Mouse (Mus musculus): ENCODE results near the gene Casp8ap2.

The Casp8ap2 gene

DNA sequence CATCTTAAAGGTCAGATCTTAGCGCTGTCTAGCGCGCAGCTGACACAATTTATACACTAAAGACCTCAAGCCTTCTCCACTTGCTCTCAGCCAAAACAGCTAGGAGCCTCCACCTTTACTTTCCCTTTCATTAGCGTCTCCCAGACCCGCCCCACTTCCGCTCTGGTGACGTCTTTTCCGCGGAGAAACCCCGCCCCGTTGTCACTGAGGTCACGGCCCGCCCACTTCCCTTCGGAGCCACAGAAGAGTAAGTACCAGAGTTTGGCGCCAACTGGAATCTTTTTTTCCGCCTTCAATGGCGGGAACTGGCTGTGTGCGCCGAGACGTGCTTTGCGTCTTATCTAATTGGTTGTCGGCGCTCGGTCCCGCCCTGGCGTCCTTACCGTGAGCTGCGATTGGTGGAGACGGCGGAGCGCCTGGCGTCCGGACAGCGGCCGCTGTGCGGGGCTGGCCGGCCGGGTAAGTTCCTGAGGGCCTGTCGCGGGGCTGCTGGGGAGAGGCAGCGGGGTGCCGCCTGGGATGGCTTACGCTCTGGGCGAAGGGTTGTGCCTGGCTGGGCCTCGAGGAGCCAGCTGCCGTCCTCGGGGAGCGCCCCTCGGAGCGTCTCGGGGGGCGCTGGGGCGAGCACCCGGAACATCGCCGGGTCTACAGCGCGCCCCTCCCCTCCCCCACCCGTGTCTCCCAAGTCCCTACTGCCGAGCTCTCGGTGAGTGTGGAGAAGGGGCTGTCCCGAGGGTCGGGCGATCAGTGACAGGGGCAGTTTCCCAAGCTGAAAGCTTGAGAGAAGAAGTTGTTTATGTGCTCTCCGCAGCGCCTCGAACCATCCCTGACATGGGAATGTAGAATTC, at the start of gene Casp8ap2:
TSS of gene Casp8ap2 (plus strand) at position 418 of the 848 bp plus-strand sequence.
- peak; percentile 99 for DNase-seq (ENCODE audit: low spot score)

DNA sequence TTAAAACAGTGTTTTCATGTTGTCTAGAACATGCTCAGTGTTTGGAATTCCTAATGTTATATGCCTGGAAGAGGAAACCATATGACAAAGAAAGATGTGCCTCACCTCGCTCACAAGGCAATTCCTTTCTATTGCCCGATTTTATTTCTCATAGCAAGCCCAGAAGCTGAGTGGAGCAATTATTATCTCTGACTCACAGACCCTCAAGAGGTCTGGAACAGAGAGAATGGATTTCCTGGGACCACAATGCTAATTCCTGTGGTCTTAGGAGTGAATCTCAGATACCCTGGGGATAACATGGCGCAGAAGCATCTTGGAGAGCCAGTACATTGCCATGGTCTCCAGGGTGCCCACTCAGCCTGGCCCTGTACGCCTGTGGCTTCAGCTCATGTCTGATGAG, 46.2 kb upstream of the Casp8ap2 start:
- DNase-seq (ENCODE audit: low spot score), result no peak

DNA sequence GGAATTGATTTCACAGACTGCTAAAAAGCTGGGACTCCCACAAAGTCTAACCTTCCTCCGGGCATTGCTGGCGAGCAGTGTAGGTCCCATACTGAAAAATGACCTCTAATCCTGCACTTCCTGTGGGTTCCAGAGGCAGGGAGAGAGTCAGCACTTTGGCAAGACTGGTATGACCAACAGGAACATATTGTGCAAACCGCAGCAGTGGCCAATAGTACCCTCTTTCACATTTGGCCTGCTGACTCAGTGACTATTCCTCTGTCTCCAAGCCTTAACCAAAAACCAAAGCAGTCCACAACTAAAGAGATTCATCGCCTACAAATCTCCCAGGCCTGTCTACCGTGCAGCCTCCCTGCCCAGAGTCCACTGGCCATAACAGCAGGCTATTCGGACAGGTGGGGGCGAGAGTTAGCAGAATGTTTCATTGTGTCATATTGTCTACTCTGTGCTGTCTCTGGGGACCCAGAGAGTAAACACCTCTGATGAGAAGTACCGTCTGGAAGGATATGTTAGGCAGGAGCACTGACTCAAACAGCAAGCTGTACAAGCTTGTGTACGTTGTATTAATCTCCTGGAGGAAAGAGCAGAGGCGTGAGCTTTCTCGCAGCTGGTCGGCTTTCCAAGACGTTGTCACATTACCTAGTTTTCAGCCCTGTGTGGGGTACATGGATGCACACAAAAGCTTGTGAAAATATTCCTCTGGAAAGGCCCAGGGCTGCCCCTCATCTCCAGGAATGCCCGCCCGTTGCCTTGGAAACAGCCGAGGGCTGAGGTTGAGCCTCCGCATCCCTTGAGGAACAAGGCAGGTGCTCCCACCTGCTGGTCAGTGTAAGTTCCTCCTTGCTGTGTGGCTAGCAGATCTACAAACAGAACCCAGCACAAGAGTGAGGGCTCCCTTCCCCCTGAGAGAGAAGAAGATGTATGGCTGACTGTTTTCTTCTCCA, 45.0 kb upstream of the Casp8ap2 start:
- no peak for DNase-seq (ENCODE audit: low spot score)

DNA sequence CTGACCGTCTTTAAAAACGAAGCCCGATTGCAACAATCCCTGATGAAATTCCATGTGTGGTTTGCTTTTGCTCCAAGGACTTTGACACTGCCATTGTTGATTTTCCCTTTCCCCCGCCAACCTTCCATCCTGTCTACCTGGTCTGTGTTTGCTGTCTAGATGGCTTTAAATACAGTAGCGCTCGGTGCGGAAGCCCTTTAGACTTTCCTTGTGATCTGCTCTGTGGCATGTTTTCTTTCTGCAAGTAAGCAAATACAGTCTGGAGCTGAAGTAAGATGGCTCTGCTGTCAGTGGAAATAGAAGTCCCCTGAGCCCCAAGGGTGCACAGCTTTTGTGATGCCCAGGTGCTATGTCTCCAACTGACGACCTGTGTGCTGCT, 44.3 kb upstream of the Casp8ap2 start:
- no peak for DNase-seq (ENCODE audit: low spot score)

DNA sequence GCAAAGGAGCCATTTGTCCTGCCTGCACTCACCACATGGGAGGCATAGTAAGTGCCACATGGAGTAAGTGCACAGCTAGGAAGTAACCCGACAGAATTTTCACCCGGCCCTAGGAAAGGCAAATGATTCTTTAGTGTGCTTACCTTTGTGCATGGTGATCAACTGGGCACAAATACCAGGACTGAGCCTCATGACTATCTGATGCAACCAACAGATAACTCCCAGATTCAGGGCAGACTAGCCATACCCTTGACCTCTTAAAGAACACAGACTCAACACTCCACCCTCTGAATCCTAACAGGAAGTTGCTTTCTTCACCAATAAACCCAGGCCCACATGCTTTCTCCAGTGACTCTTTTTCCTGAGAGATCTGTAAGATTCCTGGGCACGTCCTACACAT, 43.8 kb upstream of the Casp8ap2 start:
- peak; percentile 20 for DNase-seq (ENCODE audit: low spot score)

DNA sequence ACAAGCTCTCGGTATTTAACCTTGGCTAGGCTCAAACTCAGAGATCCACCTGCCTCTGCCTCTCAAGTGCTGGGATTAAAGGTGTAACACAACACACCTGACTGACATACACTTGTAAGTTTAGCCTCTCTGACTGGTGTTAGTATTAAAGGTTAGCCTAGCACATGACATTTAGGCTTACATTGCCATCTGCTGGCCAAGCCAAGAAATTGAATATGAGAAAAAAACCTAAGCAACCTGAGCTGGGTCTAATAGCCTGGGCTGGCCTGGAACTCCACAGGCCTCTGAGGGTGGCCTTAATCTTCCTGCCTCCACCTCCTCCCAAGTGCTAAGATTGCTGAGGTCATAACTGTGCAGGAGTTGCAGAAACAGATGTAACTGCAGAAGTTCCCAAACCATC, 43.1 kb upstream of the Casp8ap2 start:
- DNase-seq (ENCODE audit: low spot score), result peak; percentile 71

DNA sequence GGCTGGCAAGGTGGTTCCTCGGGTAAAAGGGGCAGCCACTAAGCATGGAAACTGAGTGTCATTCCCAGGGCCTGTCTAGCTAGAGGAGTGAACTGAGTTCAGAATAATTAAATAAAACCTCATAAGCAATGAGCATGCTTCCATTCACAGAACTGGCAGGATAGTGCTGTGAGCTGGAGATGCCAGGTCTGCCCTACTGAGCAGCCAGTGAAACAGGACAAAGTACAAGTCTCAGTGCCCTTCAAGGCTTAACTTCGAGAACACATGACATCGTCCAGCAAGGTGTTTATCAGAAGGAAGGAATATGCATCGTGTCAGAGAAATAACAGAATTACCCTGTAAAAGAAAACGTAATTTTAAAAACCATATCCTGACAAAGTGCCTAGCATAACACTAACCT, 41.7 kb upstream of the Casp8ap2 start:
- no peak for DNase-seq (ENCODE audit: low spot score)

DNA sequence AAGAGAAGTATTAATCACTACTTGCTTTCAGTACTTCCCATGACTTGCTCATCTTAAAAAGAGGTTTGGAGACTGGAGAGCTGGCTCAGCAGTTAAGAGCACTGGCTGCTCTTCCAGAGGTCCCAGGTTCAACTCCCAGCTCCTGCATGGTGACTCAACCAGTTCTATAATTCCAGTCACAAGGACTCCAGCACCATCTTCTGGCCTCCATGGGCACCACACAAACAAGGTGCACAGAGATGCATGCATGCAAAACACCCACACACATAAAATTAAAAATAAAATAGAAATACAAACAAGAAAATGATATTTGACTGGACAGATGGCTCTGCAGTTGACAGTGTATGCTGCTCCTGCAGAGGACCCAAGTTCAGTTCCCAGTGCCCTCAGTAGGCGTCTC, 40.6 kb upstream of the Casp8ap2 start:
- no peak for DNase-seq (ENCODE audit: low spot score)

DNA sequence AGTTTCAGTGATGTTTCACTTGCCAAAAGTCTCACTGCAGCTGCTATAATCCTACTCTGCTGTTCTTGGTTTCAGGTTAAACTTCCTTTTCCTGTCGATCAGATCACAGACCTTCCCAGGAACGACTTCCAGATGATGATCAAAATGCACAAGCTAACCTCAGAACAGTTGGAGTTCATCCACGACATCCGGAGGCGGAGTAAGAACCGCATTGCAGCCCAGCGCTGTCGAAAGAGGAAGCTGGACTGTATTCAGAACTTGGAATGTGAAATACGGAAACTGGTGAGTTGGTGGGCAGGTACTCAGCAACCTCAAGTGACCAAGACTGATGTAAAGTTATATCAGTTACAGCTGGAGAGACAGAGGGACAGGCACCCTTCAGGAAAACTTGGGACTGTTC, 40.1 kb upstream of the Casp8ap2 start:
- DNase-seq (ENCODE audit: low spot score), result no peak

DNA sequence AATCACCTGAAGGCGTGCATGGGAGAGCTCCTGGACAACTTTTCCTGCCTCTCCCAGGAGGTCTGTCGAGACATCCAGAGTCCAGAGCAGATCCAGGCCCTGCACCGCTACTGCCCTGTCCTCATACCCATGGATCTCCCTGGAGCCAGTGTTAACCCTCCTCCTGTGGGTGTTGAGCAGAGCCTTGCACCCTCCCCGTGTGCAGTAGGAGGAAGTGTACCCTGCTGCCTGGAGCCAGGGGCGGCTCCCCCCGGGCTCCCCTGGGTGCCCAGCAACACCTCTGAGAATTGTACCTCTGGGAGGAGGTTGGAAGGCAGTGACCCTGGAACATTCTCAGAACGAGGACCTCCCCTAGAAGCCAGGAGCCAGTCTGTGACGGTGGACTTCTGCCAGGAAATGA, 35.4 kb upstream of the Casp8ap2 start:
- DNase-seq (ENCODE audit: low spot score), result no peak

DNA sequence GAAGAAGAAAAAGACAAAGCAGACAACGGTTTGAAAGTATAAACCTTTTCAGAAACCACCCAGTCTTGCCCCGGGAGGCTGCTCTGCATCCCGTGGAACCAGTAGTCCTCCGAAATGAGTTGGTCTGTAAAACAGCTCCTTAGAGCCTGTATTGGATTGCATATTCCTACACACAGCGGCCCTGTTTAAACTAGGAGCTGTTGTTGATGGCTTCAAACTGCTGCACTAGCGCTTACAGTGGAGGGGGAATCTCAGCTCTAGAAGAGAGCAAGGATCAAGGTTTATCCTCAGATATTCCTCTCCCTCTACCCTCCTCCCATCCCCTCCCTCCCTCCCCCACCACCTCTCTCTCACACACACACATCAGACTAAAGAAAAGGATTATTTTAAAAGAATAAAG, 31.1 kb upstream of the Casp8ap2 start:
- no peak for DNase-seq (ENCODE audit: low spot score)

DNA sequence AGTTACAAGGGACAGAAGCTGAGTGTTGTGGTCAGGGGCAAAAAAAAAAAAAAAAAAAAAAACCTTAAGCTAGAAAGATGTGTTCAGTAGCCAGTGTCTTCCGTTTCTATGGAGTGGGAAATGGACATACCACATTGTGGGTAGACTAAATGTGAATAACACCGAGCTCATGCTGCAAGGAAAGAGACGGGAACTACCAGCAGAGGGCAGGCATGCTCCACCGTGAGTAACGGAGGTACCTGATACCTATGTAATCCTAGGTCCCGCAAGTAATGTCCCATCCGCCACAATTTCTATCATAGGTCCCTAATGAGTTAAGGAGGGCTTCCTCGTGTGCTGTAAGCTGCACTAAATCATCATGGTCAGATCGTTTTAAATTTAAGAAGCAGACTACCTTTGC, 28.7 kb upstream of the Casp8ap2 start:
- peak; percentile 64 for DNase-seq (ENCODE audit: low spot score)

DNA sequence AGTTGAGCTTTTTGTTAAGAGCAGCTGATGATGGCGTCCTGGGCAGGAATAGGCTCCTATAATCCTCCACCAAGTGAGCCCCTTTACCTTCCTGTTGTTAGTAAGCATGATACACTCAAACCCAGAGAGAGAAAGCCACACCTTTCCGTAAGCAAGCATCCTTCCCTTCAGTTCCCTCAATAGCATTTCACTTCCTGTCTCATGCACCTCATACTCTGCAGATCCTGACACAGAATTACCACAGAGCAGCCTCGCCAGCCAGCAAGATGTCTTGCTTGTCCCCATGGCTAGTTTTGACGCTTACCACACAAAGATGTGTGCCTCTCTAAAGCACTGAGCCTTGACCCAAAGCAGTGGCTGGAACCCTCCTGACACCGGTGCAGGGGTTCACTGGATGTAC, 27.7 kb upstream of the Casp8ap2 start:
- no peak for DNase-seq (ENCODE audit: low spot score)

DNA sequence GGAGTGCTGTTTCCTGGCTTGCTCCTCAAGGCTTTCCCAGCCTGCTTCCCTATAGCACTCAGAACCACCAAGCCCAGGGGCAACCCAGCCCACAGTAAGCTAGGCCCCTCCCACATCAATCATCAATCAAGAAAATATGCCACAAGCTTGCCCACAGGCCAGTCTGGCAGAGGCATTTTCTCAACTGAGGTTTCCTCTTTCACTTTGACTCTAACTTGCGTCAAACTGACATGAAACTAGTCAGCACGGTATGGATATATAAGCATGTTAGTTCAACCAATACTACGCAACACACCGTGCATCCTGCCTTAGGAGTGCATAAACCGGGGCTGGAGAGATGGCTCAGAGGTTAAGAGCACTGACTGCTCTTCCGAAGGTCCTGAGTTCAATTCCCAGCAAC, 27.0 kb upstream of the Casp8ap2 start:
- no peak for DNase-seq (ENCODE audit: low spot score)

DNA sequence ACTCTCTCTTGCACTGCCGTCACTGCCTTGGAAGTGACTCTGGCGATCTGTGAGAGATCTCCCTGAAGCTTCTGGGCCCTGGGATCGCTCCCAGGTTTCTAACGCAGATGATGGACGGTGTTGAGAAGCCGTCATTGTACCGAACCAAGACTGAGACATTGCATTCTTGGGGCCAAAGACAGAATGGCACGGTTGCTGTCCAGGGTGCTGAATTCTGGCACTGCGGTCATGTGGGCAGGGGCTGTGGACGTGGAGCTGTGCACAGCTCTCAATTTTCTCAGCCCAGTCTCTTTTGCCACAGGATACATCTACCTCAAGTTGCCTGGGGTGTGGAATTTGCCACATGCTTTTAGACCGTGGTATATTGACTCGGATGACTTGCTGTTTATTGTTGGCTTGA, 14.1 kb upstream of the Casp8ap2 start:
- no peak for DNase-seq (ENCODE audit: low spot score)

DNA sequence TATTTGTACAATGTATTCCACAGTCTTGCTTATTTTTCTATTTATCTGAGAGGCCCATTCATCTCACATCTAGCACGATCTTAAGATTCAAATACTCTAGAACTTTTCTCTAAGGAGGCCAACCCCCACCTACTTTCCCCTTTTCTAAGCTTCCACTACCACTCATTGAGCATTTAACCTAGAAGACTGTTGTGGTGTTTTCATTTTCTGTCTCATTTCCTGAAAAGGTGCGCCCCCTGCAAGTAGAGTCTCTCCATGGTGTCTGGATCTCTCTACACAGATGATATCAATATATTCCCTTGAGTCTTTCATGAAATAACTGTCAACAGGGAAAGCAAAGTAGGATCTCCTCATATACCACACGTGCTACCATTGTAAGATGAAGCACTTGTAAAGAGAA, 12.6 kb upstream of the Casp8ap2 start, which contains the start of gene Gja10:
TSS of gene Gja10 (minus strand) at position 101 of the 400 bp plus-strand sequence.
- no peak for DNase-seq (ENCODE audit: low spot score)

DNA sequence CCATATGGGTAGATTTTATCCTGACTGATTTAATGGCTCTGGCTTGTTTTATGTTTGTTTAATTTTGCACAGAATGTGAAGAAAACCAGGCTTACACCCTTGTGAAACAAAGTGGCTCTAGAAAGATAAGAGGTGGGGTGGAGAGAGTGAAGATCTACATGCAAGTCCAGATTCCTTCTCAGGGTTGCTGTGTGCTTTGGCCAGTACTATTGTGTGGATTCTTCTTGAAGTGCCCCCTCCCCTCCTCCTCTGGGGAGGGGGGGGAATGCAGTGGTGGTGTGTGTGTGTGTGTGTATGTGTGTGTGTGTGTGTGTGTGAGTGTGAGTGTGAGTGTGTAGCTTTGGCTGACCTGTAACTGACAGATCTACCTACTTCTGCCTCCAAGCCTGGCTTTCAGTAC, 6.4 kb downstream of the Casp8ap2 start:
- peak; percentile 32 for DNase-seq (ENCODE audit: low spot score)

DNA sequence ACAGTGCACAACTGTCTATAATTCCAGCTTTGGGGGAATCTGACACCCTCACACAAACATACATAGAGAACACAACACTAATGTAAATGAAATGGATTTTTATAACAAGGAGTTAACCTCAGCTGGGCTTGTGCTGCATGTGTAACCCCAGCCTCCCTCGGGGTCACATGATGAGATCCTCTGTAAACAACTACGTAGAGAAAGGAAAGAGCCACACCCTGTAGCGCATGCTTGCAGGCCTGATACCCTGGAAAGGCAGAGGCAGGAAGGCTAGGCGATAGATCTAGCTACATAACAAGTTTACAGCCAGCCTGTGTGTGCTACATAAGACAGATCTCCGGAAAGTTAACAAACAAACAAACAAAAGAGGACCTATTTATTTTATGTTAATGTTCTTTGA, 36.4 kb downstream of the Casp8ap2 start:
- no peak for DNase-seq (ENCODE audit: low spot score)

DNA sequence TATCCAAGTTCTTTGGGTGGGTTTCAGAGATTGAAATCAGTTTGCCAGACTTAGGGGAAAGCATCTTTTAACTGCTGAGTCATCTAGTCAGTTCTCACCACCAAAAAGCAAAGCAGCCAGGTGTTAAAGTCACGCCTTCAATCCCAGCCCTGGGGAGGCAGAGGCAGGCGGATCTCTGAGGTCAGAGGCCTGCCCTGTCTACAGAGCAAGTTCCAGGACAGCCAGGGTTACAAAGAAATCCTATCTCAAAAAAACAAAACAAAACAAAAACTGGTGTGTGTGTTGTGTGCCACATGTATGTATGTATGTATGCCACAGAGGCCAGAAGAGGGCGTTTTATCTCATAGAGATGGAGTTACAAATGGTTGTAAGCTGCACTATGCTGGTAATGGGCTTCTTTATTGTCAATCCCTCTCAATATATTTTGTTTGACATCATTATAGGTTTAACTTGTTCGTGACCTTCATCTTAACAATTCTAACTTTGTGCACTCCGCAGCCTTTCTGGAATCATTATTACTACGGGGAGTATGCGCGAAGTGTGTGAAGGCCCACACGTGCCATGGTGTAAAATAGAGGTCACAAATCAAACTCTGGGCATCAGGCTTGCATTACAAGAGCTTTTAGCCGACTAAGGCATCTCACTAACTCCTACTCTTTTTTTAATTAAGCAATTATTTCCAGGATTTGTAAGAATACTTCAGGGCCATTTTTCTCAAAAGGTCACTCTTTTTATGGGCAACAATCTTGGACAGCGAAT, 41.1 kb downstream of the Casp8ap2 start:
- peak; percentile 8 for DNase-seq (ENCODE audit: low spot score)

DNA sequence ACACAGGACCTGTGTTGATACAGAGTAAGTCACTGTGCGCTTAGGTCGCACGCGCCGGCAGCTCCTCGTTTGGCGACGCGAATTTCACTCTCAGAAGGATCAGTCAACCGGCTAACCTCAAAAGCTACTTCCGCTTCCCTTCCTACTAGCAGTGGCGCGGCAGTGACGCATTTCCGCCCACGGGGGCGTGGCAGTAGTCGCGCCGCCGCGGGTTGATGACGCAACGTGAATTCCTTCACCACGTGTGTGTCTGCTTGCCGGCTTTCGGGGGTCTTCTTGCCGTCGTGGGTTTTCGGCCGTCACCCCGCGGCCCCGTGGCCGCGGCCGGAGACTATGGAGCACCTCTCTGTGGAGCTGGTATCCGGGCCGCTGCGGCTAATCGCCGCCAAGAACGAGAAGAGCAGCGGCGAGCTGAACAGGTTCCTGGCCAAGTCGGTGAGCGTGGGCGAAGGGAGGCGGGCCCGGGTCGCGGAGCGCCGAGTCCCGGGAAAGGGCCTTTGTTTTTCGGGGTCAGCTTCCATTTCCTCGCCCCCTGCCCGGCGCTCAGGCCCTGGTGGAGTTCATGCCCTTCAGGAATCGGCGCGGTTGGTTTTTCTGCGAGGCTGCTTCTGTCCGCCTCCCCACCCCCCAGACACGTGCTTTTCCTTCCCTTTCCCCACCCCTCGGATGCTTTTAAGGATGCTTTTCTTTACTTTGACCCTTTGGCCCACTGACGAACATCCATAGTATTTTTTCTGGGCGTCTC, 41.8 kb downstream of the Casp8ap2 start, which contains the start of gene Mdn1:
TSS of gene Mdn1 (plus strand) at position 202 of the 745 bp plus-strand sequence.
- peak; percentile 93 for DNase-seq (ENCODE audit: low spot score)

DNA sequence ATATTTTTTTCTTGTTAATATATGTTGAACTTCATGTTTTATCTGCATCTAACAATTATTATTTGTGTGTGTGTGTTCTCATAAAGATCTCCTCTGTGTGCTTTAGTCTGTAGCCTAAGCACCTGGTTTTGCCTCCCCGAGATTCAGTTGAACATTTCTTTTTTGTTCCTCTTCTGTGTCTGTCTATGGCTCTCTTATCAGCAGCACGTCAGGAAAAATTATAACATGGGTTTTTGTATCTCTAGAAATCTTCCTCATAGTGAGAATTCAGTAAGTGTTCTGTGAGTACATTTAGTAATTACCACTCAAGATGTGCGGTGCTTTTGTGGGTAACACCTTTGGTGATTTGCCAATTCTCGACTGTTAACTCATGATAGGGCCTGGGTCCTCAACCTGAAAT, 50.6 kb downstream of the Casp8ap2 start:
- no peak for DNase-seq (ENCODE audit: low spot score)

Measured in MN1 (cell line).